Mouse (Mus musculus): ENCODE measurements around the gene Gpr146. TPM values are rescaled to one million over a fixed set of nuclear protein-coding genes. Genes with fewer than 3 reads are reported as not detected.
"Not testable (repeated sequence)": the region's sequence is repeated elsewhere in the genome, so short reads cannot be mapped to it uniquely, and the experiment has no call there.

Gene Gpr146
- polyA plus RNA-seq, 2 experiments: 1.9 to 2.3 TPM

DNA sequence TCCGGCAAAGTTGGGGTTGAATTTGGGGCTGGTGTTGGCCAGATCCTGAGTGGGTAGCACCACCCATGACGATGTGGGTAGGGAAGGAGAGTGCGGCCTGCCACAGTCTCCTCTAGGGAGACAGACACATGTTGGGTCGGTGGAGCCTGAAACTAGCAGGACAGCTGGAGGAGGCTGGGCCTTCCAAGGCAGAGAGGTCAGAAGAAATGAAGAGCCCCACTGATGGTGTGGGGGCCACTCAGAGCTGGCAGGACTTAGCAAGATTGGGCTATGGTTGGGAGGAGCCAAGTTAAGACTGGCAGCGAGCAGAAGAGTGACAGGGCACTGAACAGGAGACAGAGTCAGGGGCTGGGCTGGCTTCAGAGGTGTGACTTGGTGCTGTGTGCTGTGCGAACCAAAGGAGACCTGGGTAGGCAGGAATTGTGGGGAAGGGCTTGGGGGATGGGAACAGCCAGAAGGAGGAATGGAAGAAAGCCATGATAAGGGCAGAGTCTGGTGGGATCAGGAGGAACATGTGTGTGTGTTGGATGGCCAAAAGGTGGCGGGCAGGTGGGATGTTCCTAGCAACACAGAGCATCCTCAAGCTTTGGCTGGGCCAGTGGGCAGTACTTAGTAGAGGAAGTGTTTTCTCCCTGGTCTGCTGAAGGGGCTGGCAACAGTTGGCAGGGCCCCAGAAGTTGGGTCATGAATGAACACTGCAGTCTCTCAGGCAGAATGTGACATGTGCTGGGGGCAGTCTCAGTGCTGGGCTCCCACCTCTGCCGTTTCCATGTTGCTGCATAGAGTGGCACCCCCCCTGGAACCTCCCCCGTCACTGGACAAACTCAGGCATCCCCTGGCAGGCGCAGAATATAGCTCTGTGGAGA lies 10.1 kb downstream of the Gpr146 start:
- Histone ChIP-seq H3K9me3 (ENCODE audit: control insufficient read depth, low read length) (no peaks in the 10 kb centered on the region), H3K4me2 (replicated peaks; ENCODE audit: low read depth, low read length, severe bottlenecking) (no peak overlapping the region), H3K36me3 (ENCODE audit: control insufficient read depth, insufficient read depth, low read length) (peaks cover 2% of the 10 kb centered on the region; the same call in 1 of the 2 replicates), H3K4me1 (ENCODE audit: control insufficient read depth, insufficient read depth, low read length) (peaks cover 27% of the 10 kb centered on the region), H3K9ac (ENCODE audit: low read depth, low read length, severe bottlenecking) (no peak overlapping the region), H3K27me3 (ENCODE audit: control insufficient read depth, insufficient read depth, low read length) (no peaks in the 10 kb centered on the region), H3K4me3 (replicated peaks; ENCODE audit: low read length) (no peak overlapping the region), H3K27ac (replicated peaks; ENCODE audit: low read depth, low read length) (peak overlapping the region; percentile 70)
- DNase-seq (ENCODE audit: low spot score): peak; percentile 25
- peak; percentile 33; the same call in 1 of the 2 replicates for ATAC-seq (ENCODE audit: low FRiP score, low read depth)
- WGBS: 54% methylated on average over 10 of the region's 10 CpGs
- no peak for TF ChIP-seq POLR2A (IDR thresholded peaks at IDR 0.05; ENCODE audit: borderline replicate concordance, extremely low read depth, insufficient read depth, insufficient read length)

GRCm38 (mm10) chr5:139388195-139388570 lies 10.7 kb downstream of the Gpr146 start:
- Histone ChIP-seq H3K27me3 (ENCODE audit: control insufficient read depth, insufficient read depth, low read length) (no peaks in the 10 kb centered on the region), H3K4me3 (replicated peaks; ENCODE audit: low read length) (no peak overlapping the region), H3K4me2 (replicated peaks; ENCODE audit: low read depth, low read length, severe bottlenecking) (no peak overlapping the region), H3K9me3 (ENCODE audit: control insufficient read depth, low read length) (no peaks in the 10 kb centered on the region), H3K27ac (replicated peaks; ENCODE audit: low read depth, low read length) (peak overlapping the region; percentile 70), H3K36me3 (ENCODE audit: control insufficient read depth, insufficient read depth, low read length) (peaks cover 3% of the 10 kb centered on the region; the same call in 1 of the 2 replicates), H3K9ac (ENCODE audit: low read depth, low read length, severe bottlenecking) (no peak overlapping the region), H3K4me1 (ENCODE audit: control insufficient read depth, insufficient read depth, low read length) (peaks cover 27% of the 10 kb centered on the region)
- TF ChIP-seq POLR2A (IDR thresholded peaks at IDR 0.05; ENCODE audit: borderline replicate concordance, extremely low read depth, insufficient read depth, insufficient read length): no peak
- ATAC-seq (ENCODE audit: low FRiP score, low read depth) (peak; percentile 17; the same call in 1 of the 2 replicates), DNase-seq (ENCODE audit: low spot score) (no peak)
- WGBS: 41% methylated on average over 4 of the region's 4 CpGs

- no peaks in the 10 kb centered on the region for H3K9me3 ChIP-seq (ENCODE audit: control insufficient read depth, low read length)
- H3K27me3 ChIP-seq (ENCODE audit: control insufficient read depth, insufficient read depth, low read length): no peaks in the 10 kb centered on the region
- H3K27ac ChIP-seq (replicated peaks; ENCODE audit: low read depth, low read length): peak overlapping the region; percentile 71
- H3K9ac ChIP-seq (ENCODE audit: low read depth, low read length, severe bottlenecking): peak overlapping the region; percentile 29; the same call in 1 of the 2 replicates
- H3K4me1 ChIP-seq (ENCODE audit: control insufficient read depth, insufficient read depth, low read length): peaks cover 27% of the 10 kb centered on the region
- WGBS: 40% methylated on average over 17 of the region's 17 CpGs
- H3K4me2 ChIP-seq (replicated peaks; ENCODE audit: low read depth, low read length, severe bottlenecking): no peak overlapping the region
- peaks cover 3% of the 10 kb centered on the region; the same call in 1 of the 2 replicates for H3K36me3 ChIP-seq (ENCODE audit: control insufficient read depth, insufficient read depth, low read length)
- ATAC-seq (ENCODE audit: low FRiP score, low read depth) (0 out of 2 replicates have a peak, but pooled peaks have one; percentile 17), DNase-seq (ENCODE audit: low spot score) (no peak)
- no peak for TF ChIP-seq POLR2A (IDR thresholded peaks at IDR 0.05; ENCODE audit: borderline replicate concordance, extremely low read depth, insufficient read depth, insufficient read length)
- no peak overlapping the region for H3K4me3 ChIP-seq (replicated peaks; ENCODE audit: low read length)
Observed at GRCm38 (mm10) chr5:139388694-139389675, 11.5 kb downstream of the Gpr146 start.

GRCm38 (mm10) chr5:139389676-139390061 lies 12.2 kb downstream of the Gpr146 start:
- no peak overlapping the region for H3K4me2 ChIP-seq (replicated peaks; ENCODE audit: low read depth, low read length, severe bottlenecking)
- peaks cover 3% of the 10 kb centered on the region; the same call in 1 of the 2 replicates for H3K36me3 ChIP-seq (ENCODE audit: control insufficient read depth, insufficient read depth, low read length)
- DNase-seq (ENCODE audit: low spot score): no peak
- no peaks in the 10 kb centered on the region for H3K27me3 ChIP-seq (ENCODE audit: control insufficient read depth, insufficient read depth, low read length)
- no peak overlapping the region for H3K4me3 ChIP-seq (replicated peaks; ENCODE audit: low read length)
- WGBS: 1% methylated on average over 5 of the region's 6 CpGs
- H3K27ac ChIP-seq (replicated peaks; ENCODE audit: low read depth, low read length): peak overlapping the region; percentile 71
- H3K4me1 ChIP-seq (ENCODE audit: control insufficient read depth, insufficient read depth, low read length): peaks cover 27% of the 10 kb centered on the region
- no peaks in the 10 kb centered on the region for H3K9me3 ChIP-seq (ENCODE audit: control insufficient read depth, low read length)
- peak; percentile 24; the same call in 1 of the 2 replicates for ATAC-seq (ENCODE audit: low FRiP score, low read depth)
- no peak for TF ChIP-seq POLR2A (IDR thresholded peaks at IDR 0.05; ENCODE audit: borderline replicate concordance, extremely low read depth, insufficient read depth, insufficient read length)
- peak overlapping the region; percentile 22; the same call in 1 of the 2 replicates for H3K9ac ChIP-seq (ENCODE audit: low read depth, low read length, severe bottlenecking)

GRCm38 (mm10) chr5:139390324-139391119 lies 13.0 kb downstream of the Gpr146 start:
- ATAC-seq (ENCODE audit: low FRiP score, low read depth); H3K4me3 ChIP-seq (replicated peaks; ENCODE audit: low read length); H3K27me3 ChIP-seq (ENCODE audit: control insufficient read depth, insufficient read depth, low read length); H3K36me3 ChIP-seq (ENCODE audit: control insufficient read depth, insufficient read depth, low read length); H3K27ac ChIP-seq (replicated peaks; ENCODE audit: low read depth, low read length); H3K4me2 ChIP-seq (replicated peaks; ENCODE audit: low read depth, low read length, severe bottlenecking); H3K9me3 ChIP-seq (ENCODE audit: control insufficient read depth, low read length); DNase-seq (ENCODE audit: low spot score); H3K9ac ChIP-seq (ENCODE audit: low read depth, low read length, severe bottlenecking): not testable (repeated sequence)
- WGBS: 81% methylated on average over 5 of the region's 5 CpGs
- H3K4me1 ChIP-seq (ENCODE audit: control insufficient read depth, insufficient read depth, low read length): peaks cover 30% of the 10 kb centered on the region

Data from limb, embryonic 14.5 days (tissue).